Mouse (Mus musculus) urinary bladder, postnatal 25 days (tissue): ENCODE measurements around the gene Trim15.

Source experiments
- DNase-seq: peaks from one replicate; pipeline ENCODE4 v3.0.0; 2022; ENCODE audit warnings: low spot score

Gene Trim15

DNA sequence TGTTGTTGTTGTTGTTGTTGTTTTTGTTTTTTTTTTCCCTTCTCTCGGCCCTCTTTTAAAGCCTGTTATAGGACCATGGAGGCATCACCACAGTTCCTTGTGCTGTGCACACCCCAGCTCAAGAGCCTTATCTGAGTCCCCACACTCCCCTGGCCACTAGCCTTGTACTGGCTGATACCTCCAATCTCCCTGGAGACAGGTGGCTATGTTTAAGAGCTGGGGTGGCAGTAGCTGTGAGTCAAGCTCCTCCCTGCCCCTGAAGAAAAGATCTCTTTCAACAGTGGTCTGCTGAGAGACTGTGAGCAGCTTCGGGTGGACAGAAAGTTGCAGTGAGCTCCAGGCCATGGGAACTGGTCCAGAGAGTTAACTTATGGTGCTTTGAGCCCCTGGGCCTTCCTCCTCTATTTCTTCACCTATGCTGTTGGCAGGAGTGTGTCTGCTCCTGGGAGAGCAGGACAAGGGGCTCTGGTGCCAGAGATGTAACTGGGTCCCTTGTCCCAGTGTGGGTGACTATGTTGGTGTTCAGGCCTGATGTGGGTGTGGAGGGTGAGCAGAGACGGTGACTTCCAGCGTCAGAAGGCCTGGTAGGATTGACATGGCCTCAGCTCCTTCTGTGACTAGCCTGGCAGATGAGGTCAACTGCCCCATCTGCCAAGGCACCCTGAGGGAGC is 2.4 kb upstream of the Trim15 start, which contains the start of gene Trim10:
Trim10 (plus strand) TSS at position 291 of the 671 bp plus-strand sequence.
- DNase-seq: no peak

GRCm38 (mm10) chr17:36868836-36869235 is 1.8 kb upstream of the Trim15 start:
- no peak for DNase-seq

- DNase-seq: no peak
Observed at GRCm38 (mm10) chr17:36861680-36862079, 5.3 kb downstream of the Trim15 start.

DNA sequence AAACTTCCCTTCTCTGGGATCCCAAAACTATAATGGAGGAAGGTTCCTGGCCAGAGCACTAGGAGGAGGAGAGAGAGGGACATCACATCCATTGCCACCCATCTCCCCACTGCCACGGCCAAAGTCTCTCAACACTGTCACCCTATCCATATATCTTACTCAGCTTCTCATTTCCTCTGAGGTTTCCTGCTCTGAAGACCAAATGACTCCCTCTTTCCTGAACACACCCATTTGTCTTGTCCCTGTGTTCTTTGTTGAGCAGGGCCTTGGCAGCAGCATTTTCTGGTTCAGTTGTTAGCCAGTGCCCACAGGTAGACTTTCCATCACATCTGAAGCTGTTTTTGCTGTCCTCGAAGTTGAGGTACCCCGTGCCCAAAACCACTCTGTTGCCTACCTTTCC is 8.8 kb downstream of the Trim15 start:
- no peak for DNase-seq

GRCm38 (mm10) chr17:36856236-36856635 is 10.8 kb downstream of the Trim15 start:
- DNase-seq: no peak

GRCm38 (mm10) chr17:36855484-36855883 is 11.5 kb downstream of the Trim15 start:
- no peak for DNase-seq

DNA sequence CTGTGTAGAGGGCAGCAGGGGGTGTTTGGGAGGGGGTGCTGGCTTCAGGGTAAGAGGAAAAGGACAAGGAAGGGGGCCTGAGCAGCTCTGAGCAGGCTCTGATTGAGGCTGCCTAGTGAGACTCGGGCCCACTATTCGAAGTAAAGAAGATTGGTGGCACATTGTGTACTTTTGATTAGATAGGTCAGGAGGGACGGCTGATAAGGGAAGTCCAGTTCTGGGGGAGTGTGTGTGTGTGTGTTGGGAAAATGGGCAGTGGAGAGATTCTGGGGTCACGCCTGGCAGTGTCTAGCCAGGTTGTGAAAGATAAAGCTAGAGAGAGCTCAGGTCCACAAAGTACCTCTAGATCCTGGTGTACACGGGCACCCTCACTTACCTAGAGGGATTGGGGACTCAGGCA is 15.4 kb downstream of the Trim15 start:
- no peak for DNase-seq

DNA sequence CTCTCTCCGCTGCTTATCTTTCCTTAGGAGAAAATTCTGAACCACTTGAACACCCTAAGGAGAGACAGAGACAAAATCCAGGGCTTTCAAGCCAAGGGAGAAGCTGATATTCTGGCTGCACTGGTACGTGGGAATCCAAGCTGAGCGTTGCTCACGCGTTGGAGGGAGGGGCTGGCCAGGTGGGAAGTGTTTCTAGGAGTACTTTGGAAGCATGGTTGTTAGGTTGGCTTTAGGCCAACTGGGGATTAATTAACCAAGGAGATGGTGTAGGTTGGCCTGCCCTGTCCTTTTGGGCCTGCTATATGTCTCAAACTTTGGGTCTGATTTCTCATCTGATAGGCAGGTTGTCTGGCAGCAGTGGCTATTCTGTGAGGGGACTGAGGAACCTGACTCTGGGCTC is 15.8 kb downstream of the Trim15 start:
- no peak for DNase-seq

DNA sequence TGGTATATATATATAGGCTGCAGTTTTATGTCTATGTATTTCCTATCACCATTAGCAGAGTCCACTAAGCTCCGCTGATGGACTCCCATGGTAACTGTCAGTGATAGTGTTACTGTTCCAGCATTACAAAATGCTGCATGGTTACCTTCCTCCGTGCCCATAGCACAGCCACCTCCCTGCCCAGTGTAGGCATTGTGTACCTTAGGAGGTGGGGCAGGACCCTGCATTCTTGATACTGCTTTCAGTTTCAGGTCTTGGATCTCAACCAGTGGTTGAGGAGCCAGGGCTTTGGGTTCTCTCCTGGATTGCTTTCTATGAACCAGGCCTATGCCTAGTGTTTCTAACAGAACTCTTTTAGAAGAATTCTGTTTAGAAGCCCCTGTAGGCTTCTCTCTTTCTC is 17.0 kb downstream of the Trim15 start:
- DNase-seq: no peak

DNA sequence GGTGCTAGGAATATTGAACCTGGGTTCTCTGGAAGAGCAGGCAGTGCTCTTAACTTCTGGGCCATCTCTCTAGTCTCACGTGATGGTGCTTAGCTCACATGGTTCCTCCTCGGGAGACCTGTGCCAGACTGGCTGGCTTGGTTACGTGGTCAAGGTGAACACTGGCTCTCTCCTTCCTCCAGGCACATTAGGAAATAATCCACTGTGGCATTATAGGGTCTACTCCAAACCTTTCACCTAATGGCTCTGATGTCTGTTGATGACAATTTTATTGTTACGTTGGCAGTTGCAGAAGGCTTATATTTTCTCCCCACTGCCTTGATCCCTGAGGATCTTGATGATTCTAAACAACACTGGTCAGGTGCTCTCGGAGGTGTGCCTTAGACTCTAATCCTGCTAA is 18.1 kb downstream of the Trim15 start:
- DNase-seq: no peak

GRCm38 (mm10) chr17:36844725-36845124 is 22.3 kb downstream of the Trim15 start:
- DNase-seq: no peak

GRCm38 (mm10) chr17:36844286-36844719 is 22.7 kb downstream of the Trim15 start:
- DNase-seq: no peak

DNA sequence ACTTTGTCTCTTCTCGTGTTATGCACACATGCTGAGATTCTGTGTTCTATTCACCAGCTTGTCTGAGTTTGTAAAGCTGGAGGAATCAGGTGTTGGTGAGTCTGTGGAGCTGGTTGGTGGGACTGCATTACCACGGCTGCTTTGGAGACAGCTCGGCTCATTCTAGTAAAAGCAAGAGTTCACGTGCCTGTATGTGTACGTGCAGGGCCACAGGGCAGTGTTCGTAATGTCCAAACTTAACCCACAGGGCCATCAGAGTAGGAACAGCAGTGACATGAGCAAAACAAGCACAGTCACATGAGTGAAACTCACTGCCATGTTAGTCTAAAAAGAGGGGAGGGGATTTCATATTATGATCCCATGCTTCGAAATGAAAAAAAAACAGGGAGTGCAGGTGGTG is 23.3 kb downstream of the Trim15 start:
- no peak for DNase-seq

DNA sequence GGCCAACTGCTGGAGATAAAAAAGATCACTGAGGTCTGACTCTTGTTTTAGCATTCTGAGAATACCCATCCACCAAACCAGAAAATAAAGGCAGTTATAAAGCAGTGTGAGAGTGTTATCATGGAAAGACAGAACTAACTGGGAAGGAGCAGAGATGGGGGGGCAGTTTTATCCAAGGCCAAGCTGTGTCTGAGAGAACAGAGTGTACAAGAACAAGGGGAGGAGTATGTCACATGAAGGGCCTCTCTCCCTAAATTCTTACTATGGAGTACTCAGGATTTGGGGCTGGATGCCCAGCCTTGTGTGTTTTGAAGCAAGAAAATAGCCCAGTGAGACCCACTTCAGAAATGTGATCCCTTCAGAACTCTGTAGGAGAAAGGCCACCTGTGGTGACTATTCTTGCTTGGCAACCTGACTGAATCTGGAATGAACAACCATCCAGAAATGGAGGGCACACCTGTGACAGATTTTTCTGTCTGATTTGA is 26.0 kb downstream of the Trim15 start:
- no peak for DNase-seq

DNA sequence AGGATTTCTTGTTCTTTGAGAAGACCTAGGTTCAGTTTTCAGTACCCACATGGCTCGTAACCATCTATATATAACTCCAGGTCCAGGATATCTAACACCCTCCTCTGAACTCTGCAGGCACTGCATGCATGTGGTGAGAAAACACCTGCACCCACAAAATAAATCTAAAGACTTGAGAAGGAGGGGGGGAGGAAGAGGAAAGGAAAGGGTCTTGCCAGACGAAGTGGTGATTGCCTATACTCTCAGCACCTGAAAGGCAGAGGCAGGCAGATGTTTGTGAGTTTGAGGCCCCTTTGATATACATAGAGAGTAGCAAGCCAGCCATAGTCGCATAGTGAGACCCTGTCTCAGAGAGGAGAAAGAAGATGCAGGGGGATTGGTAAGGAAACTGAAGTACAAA is 27.1 kb downstream of the Trim15 start:
- DNase-seq: no peak

DNA sequence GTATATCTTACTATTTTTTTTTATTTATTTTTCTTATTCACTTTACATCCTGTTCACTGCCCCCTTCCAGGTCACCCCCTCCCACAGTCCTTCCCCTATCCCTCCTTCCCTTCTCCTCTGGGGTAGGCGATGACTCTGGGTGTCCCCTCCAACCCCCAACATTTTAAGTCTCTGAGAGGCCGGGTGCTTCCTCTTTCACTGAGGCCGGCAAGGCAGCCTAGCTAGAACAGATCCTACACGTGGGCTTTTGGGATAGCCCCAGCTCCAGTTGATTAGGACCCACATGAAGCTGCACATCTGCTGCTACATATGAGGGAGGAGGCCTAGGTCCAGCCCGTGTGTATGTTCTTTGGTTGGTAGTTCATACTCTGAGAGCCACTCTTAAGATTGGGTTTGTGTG is 28.0 kb downstream of the Trim15 start:
- no peak for DNase-seq

DNA sequence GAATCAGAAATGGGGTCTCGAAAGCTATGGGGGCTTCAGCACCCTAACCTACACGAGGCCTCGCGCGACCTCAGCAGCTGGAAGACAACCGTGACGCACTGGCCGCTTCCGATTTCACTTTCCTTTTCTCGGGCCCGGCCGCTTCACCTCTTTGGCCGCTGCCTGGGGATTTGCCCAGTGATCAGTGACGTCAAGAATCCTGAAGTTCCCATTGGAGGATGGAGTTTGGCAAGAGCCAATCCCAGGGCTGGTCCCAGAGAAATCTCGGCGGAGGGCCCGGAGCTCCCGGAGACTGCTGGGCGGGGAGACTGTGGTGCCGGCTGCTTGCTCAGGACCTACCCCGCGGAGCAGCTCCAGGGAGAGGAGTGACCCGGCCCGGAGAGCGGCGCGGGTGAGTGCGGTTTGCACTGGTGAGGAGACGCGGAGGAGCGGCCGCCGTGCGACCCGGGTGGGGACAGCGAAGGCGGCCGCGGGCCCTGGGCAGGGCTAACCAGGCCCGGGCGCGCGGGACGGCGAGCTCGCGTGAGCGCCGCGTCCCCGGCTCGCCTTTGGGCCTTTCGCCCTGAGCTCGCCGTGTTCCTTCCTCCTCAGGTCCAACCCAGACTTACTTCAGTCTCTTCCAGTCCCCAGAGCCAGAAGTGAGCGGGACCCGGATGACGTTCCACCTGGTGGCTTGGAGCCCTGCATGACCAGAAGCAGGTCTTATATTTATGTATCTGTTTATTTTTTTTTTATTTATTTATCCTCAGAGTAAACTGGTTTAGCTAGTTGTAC is 29.9 kb downstream of the Trim15 start, which contains the start of gene Trim26:
Trim26 (plus strand) TSS at position 261 of the 774 bp plus-strand sequence.
- DNase-seq: peak; percentile 96

- DNase-seq: no peak
Observed at GRCm38 (mm10) chr17:36836427-36836812, 30.6 kb downstream of the Trim15 start.

- DNase-seq: peak; percentile 32
Observed at GRCm38 (mm10) chr17:36835591-36836426, 31.2 kb downstream of the Trim15 start.

DNA sequence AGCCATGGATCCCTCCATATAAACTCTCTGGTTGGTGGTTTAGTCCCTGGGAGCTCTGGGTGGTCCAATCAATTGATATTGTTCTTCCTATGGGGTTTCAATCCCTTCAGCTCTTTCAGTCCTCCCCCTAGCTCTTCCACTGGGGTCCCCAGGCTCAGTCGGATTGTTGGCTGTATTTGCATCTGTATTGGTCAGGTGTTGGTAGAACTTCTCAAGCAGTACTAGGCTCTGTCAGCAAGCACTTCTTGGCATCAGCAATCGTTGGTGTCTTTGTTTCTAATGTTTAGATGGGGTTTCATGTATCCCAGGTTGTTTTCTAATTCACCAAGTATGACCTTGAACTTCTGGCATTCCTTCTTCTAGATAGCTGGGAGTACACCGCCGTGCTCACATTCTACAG is 34.3 kb downstream of the Trim15 start:
- no peak for DNase-seq

DNA sequence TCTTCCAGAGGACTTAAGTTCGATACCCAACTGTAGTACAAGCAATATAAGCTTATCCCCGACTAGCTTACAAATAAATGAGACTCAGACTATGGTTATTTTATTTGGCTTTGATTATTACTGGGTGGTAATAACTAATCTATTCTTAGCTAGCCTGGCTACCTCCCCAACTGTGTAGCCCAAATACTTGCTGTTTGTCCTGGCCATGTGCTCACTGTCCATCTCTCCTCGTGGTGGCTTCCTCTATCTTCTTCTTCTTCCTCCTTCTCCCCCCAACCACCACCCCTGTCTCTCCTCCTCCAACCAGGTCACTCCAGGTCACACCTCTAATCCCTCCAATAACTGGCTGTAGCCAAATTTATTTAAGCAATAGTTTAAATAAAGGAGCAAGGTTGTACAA is 36.5 kb downstream of the Trim15 start:
- DNase-seq: no peak

DNA sequence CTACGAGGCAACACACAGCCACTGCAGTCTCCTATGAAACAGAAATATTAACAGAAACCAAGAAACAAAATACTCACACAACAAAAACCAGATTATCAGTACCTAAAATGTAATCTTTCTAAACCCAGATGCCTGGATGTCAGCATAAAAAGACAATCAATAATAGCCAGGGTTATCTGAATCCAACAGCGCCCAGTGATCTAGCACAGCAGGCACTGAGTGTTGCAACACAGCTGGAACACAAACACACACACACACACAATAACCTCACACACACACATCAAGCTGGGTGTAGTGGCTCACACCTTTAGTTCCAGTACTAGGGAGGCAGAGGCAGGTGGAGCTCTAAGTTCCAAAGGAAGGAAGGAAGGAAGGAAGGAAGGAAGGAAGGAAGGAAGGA is 38.5 kb downstream of the Trim15 start:
- DNase-seq: no peak
